Mouse (Mus musculus): ENCODE measurements around the gene Smpd2.

Gene Smpd2

DNA sequence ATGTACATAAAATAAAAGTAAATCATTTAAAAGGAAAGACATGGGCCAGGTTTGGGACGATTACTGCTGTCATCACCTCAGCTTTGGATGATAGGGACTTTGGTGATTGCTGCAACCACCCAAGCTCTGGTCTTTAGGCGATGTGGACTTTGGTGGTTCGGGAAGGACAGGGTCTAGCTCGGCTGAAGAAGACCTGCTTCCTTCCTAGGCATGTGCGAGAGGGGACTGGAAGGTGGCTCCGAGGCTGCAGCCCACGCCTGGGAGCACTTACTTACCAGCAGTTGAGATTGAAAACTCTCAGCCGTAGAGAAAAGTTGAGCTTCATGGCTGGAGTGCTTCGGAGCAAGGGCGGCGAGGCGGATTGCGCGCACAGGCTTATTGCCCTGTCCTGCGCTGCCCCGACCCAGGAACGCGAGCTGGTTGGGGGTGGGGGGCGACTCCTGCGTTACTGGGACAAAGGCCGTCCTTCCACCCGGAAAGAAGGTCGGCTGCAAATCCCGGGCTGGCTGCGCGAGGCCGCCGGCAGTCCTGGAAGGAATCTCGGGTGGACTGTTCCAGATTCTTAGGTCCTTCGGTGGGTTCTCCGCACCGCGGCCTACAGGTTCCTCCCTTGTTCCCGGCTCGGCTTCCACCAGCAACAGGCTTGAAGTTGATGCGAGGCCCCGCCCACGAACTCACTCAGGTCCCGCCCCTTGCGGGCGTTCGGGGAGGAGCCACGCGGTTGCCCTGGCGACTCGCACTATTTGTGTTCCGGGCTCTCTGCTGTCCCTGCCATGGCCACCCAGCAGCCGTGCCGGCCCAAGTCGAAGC lies at the start of gene Smpd2, which contains the start of gene Ppil6:
Gene Smpd2, minus strand, starts transcription at position 662 of the 810 bp plus-strand sequence.
Gene Ppil6, plus strand, starts transcription at position 732 of the 810 bp plus-strand sequence.
- DNase-seq = peak; percentile 98

DNA sequence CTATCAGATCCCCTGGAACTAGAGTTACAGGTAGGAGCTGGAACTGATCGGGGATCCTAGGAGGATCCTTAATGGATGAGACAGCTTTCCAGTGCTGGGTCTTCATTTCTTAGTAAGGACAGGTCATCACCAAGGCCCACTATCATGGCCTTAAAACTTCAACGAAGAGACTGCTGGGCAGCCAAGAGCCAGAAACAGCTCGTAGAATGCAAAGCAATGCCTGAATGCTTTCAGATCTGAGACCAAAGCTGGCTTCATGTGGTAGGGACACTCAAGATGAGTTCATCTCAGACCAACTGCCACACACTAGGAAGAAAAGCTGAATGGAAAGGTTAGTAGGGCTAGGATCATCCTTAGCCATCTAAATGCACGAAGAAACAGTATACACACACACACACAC lies 48.8 kb upstream of the Smpd2 start:
- no peak for DNase-seq

DNA sequence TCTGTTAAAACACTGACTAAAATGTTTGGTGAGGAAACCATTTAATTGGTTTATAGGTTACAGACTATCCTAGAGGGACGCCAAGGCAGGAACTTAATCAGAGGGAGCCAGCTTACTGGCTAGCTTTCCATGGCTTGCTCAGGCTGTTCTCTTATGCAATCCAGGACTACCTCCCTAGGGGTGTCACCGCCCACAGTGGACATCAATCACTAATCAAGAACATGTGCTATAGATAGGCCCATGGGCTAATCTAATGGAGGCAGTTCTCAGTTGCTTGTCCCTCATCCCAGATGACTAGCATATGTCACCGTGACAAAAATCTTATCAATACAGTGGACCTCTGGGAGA lies 47.8 kb upstream of the Smpd2 start:
- DNase-seq = no peak

DNA sequence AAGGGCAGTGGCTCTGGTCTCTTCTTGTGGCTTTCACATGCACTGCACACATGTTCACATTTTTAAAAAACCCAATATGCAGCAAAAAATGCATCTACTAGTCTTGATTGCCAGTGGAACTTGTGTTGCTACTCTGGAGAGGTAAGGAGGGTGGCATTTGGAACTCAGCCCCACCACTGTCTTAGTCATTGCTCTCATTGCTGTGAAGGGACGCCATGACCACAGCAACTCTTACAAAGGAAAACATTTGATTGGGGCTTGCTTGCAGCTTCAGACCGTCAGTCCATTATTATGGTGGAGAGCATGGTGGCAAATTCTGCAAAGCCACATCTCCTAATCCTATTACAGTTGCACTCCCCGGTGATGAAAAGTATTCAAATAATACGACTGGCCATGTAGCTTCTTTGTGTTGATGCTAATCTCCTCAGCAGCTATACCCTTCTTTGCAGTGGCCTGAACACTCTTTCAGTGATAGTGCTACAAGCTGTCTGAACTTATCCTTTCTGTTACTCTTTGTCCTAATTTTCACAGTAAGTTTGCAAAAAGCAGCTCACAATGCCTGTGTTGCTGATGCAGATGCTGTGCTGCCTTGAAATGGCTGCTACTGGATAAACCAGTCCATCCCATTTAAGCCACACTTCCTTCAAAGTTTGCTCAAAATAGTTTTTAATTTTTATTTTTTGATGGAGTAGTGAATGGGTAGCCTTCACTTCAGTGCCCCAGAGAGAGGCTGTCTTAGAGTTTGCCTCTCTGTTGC lies 47.2 kb upstream of the Smpd2 start:
- DNase-seq = no peak

DNA sequence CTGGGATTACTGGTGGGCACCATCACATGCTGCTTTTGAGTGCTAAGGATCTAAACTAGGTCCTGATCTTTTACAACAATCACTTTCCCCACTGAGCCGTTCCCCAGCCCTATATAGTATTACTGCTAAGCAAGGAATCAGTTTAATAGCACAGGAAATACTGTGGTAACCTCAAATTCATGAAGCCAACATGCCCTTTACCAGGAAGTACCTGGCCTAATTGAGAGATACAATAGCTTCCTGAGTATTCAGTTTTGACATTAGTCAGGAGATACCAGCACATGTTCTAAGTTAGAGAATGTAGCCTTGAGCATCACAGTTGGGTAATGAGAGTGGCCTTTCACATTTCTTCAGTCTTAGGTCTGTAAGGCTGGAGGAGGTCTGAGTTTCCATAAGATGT lies 46.5 kb upstream of the Smpd2 start:
- no peak for DNase-seq

DNA sequence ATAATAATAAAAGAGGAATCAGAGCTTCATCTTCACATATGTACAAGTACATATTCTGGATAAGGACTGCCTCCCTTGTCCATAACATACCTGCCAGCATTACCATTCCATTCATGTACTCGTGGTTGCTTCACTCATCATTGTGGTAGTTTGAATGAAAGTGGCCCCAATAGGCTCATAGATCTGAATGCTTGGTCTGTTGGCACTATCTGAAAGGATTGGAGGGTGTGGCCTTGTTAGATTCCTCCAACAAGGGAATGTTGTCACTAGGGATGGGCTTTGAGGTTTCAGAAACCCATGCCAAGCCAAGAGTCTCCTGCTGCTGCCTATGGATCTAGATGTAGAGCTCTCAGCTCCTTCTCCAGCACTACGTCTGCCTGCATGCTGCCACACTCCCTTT lies 45.8 kb upstream of the Smpd2 start:
- no peak for DNase-seq

DNA sequence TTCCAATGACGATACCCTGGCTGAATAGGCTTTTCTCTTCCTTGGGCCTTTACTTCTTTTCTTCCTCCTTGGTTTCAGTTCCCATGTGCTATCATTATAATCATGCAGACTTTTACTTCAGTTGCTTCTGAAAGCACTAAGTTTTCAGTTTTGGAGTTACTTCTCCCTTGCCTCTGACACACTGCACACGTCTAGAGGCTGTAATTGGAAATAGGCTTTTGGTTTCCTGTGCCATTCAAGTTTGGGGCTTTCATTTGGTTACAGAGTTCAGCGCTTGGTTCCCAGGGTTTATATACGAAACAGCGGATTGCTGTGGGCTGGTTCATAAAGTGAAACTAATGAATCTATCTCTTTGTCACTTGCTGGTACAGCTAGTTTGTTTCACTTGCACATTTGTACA lies 39.8 kb upstream of the Smpd2 start:
- DNase-seq = no peak

DNA sequence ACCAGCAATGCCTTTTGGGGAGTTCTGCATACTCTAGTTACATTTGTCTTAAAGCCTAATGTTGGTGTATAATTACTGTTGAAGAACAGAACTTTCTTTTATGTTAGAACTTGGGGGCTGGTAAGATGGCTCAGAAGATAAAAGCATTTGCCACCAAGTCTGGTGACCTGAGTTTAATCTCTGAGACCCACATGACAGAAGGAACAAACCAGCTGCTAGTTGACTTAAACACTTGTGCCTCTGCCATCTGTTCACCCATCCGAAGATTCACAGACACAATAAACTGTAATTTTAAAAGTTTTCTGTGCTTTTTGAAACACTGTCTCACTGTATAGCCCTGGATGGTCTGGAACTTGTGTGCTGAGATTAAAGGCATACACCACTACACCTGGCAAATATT lies 35.5 kb upstream of the Smpd2 start:
- no peak for DNase-seq

DNA sequence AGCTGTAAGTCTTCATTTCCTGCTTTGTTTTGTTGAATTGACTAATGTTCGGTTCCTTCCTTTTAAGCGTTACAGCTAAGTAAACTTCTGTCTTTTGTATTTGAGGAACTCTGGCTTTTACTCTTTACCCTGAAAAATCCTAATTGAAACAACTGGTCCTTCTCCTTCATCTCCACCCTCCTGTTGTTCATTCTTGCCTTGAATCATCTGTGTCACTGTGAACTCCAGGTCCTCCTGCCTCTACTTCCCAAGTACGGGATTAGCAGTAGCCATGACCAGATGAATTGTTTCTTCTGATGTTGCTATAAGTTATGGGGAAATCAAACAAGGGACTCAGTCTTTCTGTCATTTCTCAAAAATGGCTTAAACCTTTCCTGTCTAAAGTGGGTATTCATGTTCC lies 33.2 kb upstream of the Smpd2 start:
- DNase-seq = no peak

DNA sequence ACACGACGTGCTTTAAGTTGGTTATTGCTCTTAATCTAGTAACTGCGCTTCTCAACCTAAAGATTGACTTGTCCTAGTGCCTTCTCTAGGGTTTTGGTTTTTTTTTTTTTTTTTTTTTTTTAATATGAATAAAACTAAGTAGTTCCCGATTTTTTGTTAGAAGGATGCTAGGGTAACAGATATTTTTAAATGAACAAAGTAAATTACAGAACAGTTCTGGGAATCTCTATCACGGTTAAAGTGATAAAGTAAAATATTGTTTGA lies 30.2 kb upstream of the Smpd2 start:
- DNase-seq = no peak

DNA sequence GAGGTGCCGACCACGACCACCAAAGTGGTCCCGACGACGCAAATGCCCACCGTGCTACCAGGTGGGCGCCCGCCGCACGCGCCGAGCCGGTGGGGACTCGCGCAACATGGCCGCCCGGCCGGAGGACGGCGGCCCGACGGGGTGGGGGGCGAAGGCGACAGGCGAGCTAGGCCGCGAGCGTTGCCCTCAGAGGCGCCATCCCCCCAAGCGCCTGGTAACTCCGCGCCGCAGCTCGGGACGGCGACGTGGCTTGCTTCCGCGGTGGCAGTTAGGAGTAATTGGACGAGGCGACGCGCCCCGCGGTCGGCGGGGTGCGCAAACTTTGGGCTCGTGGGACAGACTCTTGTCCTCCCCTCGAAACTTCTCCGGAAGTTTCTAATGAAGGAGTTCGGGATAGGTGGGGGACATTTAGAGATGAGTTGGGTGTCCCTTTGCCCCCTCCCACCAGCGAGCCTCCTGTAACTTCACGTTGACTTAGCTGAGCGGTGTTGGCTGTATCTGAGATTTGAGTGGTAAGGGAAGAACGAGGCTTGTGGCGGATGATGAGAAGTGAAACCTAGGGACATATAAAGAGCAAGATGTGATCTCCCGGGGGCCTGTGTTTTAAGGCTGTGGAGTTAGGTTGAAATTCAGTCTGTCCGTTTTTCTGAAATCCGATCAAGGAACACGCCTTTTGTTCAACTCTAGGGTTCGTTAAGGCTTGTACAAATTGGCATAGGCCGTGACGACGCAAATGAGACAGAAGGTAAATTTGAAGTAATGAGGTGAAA lies 29.7 kb upstream of the Smpd2 start:
- peak; percentile 57 for DNase-seq

DNA sequence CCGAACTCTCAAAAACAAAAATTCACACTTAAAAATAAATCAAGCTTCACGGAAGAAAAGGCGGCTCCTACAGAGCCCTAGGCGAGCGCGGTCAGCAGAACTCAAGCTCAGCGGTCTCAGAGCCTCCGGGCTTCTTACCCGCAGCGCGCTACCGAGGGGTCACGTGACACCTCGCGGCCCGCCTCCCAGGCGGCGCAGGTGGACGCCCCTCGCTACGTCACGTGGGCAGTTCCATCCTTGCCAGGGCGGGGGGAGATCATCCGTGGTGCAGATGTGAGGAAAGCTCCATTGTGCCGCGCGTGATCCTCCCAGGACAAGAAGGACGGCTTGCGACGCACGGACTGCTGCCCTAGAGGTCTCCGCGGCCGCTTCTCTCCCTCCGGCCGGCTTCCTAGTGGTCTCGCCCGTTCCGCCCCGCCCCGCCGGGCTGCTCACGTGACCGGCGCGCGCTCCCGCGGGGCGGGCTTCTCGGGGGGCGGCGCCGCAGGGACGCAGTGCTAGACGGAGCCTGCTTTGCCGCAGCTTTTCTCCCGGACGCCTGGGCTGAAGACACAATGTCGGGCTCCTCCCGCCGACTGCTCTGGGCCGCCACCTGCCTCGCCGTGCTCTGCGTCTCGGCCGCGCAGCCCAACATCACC lies 28.9 kb upstream of the Smpd2 start, which contains the start of gene Cd164:
Gene Cd164, plus strand, starts transcription at position 434 of the 638 bp plus-strand sequence.
- DNase-seq = peak; percentile 96

DNA sequence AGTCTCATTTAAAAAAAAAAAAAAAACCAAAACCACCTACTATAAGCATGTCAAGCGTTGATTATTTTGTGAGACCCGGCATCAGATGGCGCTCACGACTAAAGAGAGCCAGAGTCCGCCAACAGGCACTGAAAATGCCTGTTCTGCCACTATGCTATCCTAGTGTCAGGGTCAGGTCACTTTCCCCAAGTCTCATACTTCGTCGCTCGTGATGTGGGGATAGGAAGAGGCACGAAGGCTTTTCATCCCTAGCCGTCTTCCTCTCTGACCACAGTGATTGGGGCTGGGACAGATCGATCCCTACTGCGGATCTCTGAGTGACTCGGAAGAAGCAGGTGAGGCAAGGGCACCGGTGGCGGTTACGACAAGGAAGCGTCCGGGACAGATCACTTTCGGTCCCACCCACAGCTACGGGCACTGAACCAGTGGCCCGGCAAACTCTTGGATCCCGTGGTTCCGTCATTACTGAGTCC lies 28.4 kb upstream of the Smpd2 start:
- peak; percentile 89 for DNase-seq

DNA sequence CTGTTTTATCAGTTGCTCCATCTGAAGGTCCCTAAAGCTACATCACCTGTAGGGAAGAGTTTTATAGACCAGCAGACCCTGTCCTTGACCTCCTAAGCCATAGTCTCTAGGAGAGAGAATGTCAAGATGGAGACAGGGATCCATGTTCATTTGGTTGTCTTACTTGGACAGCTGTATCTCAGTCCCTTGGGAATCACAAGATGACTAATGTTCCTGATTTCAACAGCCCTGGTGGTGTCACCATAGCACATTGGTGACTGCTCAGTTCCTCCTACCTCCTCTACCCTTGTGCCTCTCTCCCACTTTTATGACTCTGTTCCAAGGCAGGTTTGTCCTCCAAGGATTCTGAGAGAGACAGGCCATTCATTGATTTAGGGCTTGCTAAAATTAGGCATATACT lies 24.8 kb upstream of the Smpd2 start:
- DNase-seq = no peak

DNA sequence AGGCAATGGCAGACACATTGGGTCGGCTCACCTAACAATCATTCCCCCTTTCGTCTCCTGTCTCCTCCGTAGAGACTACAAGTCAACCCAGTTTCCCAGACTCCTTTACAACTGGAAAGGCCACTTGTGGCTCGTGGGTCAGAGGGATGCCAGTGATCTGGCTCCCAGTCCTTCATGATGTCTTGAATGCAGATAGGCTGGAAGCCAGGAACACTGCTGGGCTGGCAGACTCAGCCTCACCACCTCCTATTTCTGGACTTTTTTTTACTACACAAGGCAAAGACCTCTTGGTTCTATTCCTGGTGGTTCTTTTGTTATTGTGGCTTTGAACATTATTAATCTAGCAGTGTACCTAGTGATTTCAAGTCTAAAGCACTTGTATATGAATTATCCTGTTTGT lies 24.1 kb upstream of the Smpd2 start:
- no peak for DNase-seq

DNA sequence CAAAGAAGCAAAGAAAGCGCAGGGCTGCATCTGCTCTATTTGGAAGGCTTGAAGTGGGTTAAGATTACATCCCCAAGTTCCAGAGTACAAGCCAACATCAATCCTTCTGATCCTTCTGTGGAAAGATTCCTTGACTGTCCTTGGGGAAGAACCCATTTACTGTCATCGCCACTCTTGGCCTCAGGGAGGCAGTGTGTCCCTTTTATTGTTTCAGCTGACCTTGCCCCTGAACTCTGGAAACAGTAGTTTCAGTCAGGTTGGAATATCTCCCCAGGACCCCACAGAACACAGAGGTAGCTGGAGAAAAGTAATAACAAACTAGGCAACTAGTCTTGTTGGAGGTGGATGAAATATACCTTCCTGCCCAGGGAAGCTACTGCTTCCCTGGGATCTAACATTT lies 19.0 kb upstream of the Smpd2 start:
- DNase-seq = peak; percentile 39

DNA sequence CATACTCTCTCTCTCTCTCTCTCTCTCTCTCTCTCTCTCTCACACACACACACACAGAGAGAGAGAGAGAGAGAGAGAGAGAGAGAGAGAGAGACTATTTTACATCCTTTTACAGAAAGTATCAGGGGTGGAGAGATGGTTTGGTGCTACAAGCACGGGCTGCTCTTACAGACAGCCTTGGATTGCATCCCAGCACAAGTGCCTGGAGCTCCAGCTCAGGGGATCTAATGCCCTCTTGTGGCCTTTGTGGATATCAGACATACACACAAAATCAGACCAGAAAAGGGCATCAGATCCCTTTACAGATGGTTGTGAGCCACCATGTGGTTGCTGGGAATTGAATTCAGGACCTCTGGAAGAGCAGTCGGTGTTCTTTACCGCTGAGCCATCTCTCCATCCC lies 15.3 kb upstream of the Smpd2 start:
- DNase-seq = peak; percentile 84

DNA sequence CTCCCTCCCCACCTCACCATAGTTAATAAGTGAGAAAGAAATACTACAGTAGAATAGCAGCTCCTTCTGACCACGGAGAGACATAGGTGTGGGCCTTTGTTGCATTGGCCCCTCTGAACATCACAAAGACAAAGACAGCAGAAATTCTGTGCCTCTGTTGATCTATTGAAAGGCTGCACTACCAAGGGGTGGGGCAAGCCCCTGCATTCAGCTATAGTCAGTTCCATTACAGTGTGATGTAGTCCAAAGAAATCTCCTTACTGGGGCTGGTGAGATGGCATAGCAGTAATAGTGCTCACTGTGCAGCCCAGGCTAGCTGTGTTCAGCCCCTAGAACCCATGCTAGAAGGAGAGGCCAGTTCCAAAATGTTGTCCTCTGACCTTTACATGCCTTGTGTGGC lies 14.8 kb upstream of the Smpd2 start:
- no peak for DNase-seq

DNA sequence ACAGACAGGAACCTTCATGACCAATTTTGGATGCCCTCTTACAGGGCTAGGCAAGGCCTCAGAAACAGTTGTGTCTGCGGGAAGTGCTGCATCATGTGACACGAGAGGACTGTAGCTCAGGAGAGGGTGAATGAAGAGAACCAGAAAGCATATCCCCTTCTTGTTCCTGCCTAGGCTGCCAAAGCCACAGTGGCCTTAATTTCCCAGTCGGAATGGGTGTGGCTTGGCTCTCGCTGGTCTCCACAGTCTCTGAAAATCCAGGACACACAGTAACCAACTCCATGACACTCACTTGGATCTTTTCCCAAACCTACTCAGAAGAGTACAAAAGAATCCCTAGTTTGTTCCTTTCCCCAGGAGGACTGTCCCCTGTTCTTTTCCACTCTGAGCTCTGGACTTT lies 10.8 kb upstream of the Smpd2 start:
- peak; percentile 93 for DNase-seq

DNA sequence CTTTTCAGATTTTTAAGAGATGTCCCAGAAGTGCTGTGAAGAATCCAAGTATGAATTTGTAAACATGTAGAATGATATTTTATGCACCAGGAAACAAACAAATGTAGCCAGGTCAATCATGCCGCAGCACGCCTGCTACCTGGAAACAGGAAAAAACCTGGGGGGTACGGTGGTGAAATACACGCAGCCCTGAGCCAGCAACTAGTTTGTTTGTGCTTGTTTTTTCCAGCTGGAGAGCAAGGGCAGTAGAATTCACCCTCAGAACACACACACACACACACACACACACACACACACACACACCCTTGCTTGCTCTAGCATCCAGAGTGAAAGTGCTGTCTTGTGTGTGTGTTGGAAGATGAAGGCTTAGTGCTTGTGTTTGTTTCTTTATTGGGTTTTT lies 942 bp upstream of the Smpd2 start:
- peak; percentile 49 for DNase-seq

DNA sequence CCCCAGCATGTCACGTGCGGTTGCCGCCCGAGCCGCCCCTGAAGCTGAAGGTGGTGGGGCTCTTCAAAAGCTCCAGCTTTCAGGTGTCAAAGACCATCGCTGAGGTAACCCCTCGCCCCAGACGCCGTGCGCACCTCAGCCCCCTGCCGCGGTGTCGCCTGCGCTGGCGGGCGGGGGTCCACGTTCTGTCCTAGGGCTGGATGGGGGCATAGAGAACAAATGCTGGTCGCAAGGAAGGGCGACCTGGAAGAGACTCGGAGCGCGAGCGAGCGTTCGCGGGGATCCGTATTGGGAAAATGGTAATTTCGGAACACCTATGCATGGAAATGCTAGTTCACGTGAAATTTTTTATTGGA lies 327 bp upstream of the Smpd2 start:
- DNase-seq = no peak

DNA sequence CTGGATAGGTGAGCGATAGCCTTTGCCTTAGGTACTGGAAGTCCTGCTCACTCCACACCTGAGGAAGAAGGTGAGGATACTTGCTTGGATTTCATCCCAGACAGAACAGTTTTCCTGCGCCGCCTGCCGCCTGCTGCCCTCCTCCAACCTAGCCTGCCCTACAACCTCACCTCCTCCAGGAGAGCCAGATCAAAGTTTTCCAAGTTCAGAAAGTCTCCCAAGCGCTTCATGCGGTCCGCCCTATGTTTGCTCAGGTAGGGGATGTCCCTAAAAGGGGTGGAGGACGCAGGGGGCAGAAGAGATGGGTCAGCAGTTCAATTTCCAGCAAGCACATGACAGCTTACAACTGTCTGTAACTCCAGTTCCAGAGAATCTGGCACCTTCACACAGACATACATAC lies 875 bp downstream of the Smpd2 start:
- DNase-seq = peak; percentile 73

DNA sequence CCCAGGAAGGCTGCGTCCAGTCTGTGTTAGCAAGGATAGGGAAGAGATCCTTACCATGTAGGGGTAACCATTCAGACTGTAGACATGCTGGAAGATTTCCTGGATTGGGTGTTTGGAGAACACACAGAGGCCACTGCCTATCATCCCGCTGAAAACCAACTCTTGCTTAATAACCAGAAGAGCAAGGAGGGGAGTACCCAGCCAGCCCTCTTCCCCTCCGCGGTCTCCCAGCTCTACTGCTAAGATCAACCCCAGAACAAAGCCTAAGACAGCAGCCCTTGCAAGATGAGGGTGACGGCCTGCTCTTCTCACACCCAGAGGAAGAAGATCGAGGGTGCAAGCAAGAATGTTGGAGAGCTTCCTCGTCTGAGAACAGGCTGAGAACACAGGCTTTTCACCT lies 1.3 kb downstream of the Smpd2 start:
- no peak for DNase-seq
